Mouse (Mus musculus) erythroblast, embryonic 14.5 days (primary cell): ENCODE data around the gene Ccl26.

ENCODE experiments used
- GATA1 ChIP-seq: IDR thresholded peaks from 2 replicates; pipeline ENCODE4 v1.6.1; 2012; ENCODE audit warnings: low read length, inconsistent platforms, mixed read lengths
- TAL1 ChIP-seq: IDR thresholded peaks from 3 replicates; pipeline ENCODE4 v1.6.1; 2012; ENCODE audit warnings: low read length, inconsistent platforms, mixed read lengths

DNA sequence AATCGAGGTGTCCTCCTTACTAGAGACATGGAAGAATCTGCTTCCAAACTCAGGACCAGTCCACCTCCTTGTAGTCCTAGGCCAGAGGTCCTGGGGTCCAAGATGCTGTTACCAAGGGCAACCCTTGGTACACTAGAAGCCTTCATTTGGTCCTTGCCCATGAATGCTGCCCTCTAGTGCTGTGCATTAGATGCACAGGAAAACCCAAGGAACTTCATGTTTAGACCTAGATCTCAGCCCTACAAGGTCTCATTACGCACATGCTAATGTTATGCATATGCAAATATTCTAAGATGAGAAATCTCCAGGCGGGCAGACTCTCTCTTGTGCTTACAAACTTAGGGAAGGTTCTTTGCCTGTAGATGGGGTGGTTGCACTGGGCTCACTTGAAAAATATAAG is 34.1 kb downstream of the Ccl26 start:
- TF ChIP-seq TAL1 (no peak), GATA1 (no peak)
